Mouse (Mus musculus) right cerebral cortex, postnatal 25 days (tissue): Measurements from ENCODE around the gene Tnfsf9.
"Not testable (repeated sequence)": the region's sequence is repeated elsewhere in the genome, so short reads cannot be mapped to it uniquely, and the experiment has no call there.

Experiments used
- DNase-seq: peaks from one replicate; pipeline ENCODE4 v3.0.0; 2022

Tnfsf9 gene

GRCm38 (mm10) chr17:57095855-57096622, 9.1 kb upstream of the Tnfsf9 start:
- DNase-seq, result no peak

- DNase-seq, result peak; percentile 79
Measured at GRCm38 (mm10) chr17:57096623-57096920, 8.6 kb upstream of the Tnfsf9 start.

- DNase-seq, result no peak
Measured at GRCm38 (mm10) chr17:57098321-57098720, 6.8 kb upstream of the Tnfsf9 start.

GRCm38 (mm10) chr17:57099629-57100325, 5.3 kb upstream of the Tnfsf9 start:
- no peak for DNase-seq

GRCm38 (mm10) chr17:57102276-57102675, 2.8 kb upstream of the Tnfsf9 start:
- DNase-seq, result no peak

- DNase-seq, result no peak
Measured at GRCm38 (mm10) chr17:57104496-57104895, 629 bp upstream of the Tnfsf9 start.

- DNase-seq, result no peak
Measured at GRCm38 (mm10) chr17:57106035-57106368, 877 bp downstream of the Tnfsf9 start.

- no peak for DNase-seq
Measured at GRCm38 (mm10) chr17:57107064-57107463, 1.9 kb downstream of the Tnfsf9 start.

GRCm38 (mm10) chr17:57108040-57108665, 3.0 kb downstream of the Tnfsf9 start:
- no peak for DNase-seq

GRCm38 (mm10) chr17:57108666-57109171, 3.6 kb downstream of the Tnfsf9 start:
- DNase-seq, result no peak

GRCm38 (mm10) chr17:57110005-57110404, 4.9 kb downstream of the Tnfsf9 start:
- no peak for DNase-seq

GRCm38 (mm10) chr17:57112768-57113474, 7.8 kb downstream of the Tnfsf9 start:
- no peak for DNase-seq

- no peak for DNase-seq
Measured at GRCm38 (mm10) chr17:57116801-57117200, 11.7 kb downstream of the Tnfsf9 start.

GRCm38 (mm10) chr17:57118524-57119349, 13.6 kb downstream of the Tnfsf9 start:
- DNase-seq, result no peak

GRCm38 (mm10) chr17:57121856-57122255, 16.7 kb downstream of the Tnfsf9 start:
- no peak for DNase-seq

GRCm38 (mm10) chr17:57123192-57124118, 18.3 kb downstream of the Tnfsf9 start:
- no peak for DNase-seq

- DNase-seq, result no peak
Measured at GRCm38 (mm10) chr17:57124792-57125191, 19.7 kb downstream of the Tnfsf9 start.

- no peak for DNase-seq
Measured at GRCm38 (mm10) chr17:57125853-57126622, 20.9 kb downstream of the Tnfsf9 start.

GRCm38 (mm10) chr17:57131793-57132192, 26.7 kb downstream of the Tnfsf9 start:
- no peak for DNase-seq

GRCm38 (mm10) chr17:57134021-57134420, 28.9 kb downstream of the Tnfsf9 start:
- not testable (repeated sequence) for DNase-seq
